Mouse (Mus musculus) bone marrow, adult 2 months (tissue): ENCODE results near the gene Wipi1. TPM values are rescaled to one million over a fixed set of nuclear protein-coding genes. Genes with fewer than 3 reads are reported as not detected.

Source experiments
- H3K27ac ChIP-seq: fragments of 200-500 bp; 2 replicates; pipeline ENCODE4 v1.5.1; 2012; ENCODE audit warnings: low read depth, mild to moderate bottlenecking, control low read depth, inconsistent platforms, low read length; ENCODE audit not compliant: control insufficient read depth, poor library complexity, insufficient read depth
- H3K4me1 ChIP-seq: fragments of 200-500 bp; 2 replicates; pipeline ENCODE4 v1.6.1; 2011; ENCODE audit warnings: low read length; ENCODE audit not compliant: control insufficient read depth, insufficient read depth
- H3K4me3 ChIP-seq: fragments of 200-500 bp; replicated peaks from 2 replicates; pipeline ENCODE3; 2011; ENCODE audit warnings: mild to moderate bottlenecking, low read depth, low read length, control low read depth; ENCODE audit not compliant: control insufficient read depth
- CTCF ChIP-seq: fragments of 200-500 bp; IDR thresholded peaks from 2 replicates; pipeline ENCODE4 v1.5.1; 2011; ENCODE audit warnings: low read length, control low read depth; ENCODE audit not compliant: control insufficient read depth, insufficient read depth
- POLR2A ChIP-seq: fragments of 200-500 bp; IDR thresholded peaks from 2 replicates; pipeline ENCODE4 v1.6.1; 2011; ENCODE audit warnings: low read depth, mild to moderate bottlenecking, control low read depth, low read length, borderline replicate concordance; ENCODE audit not compliant: control insufficient read depth
- WGBS: fragments of 180-500 bp; shearing (Covaris S2); methylation state at CpG from one replicate; pipeline ENCODE4 v1.1.7; 2018; 5-methylcytosine and 5-hydroxymethylcytosine counted together
- polyA plus RNA-seq: library from polyadenylated mRNA; stranded (reverse); fragments of >200 nt; gene quantifications from 2 replicates; pipeline ENCODE4 v1.2.4, GENCODE M21; 2011; ENCODE audit warnings: low replicate concordance; ENCODE audit not compliant: missing spikeins, insufficient read depth, insufficient read length

Gene Wipi1
- polyA plus RNA-seq, 1 experiment, result 13.3 TPM

DNA sequence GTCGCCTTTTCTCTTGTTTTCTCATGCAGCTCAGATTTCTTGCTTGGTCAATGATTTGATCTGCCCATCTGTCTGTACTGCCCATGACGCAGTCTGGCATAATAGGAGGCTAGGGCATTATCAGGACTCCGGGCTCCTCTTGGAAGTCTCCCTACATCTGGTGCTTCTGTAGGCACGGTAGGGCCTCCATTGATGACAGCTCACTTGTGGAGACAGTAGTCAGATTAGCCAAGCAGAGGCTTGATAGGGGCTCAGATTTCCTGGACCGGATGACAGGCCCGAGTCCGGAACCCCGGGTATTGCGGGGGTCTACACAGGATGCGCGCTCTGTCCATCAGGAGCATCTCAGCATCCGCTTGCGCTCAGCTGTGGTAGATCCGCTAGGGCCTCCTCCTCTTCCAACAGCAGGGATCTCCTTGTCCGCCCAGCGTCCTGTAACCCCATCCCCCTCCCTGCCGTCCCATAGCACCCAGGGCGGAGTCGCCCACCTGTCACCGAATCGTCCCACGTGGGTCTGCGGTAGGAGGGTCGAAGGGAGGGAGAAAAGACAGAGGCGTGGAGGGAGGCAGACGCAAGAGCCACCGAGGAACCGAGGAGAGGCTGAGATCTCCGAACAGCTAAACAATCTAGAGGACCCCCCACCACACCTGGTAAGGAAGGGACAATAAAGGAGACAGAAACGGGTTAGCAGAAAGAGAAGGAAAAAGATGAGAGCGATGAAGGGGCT, 38.4 kb upstream of the Wipi1 start:
- TF ChIP-seq POLR2A, result no peak
- no peak for TF ChIP-seq CTCF
- H3K4me1 ChIP-seq, result peaks cover 5% of the 10 kb centered on the region
- H3K4me3 ChIP-seq, result peak overlapping the region; percentile 97
- WGBS, result 1% methylated on average over 31 of the region's 31 CpGs
- H3K27ac ChIP-seq, result peak overlapping the region; percentile 12; the same call in 1 of the 2 replicates

- no peak for TF ChIP-seq CTCF
- no peak for TF ChIP-seq POLR2A
- peaks cover 5% of the 10 kb centered on the region for H3K4me1 ChIP-seq
- H3K27ac ChIP-seq, result no peak within 1 kb of the TSS
- 2% methylated on average over 8 of the region's 8 CpGs for WGBS
- H3K4me3 ChIP-seq, result peak within 1 kb of the TSS; percentile 97
Measured at GRCm38 (mm10) chr11:109649206-109649605, 37.4 kb upstream of the Wipi1 start, which contains the start of gene Prkar1a. TSS of gene Prkar1a (plus strand) at chr11:109649405.

GRCm38 (mm10) chr11:109648510-109648909, 36.7 kb upstream of the Wipi1 start:
- WGBS, result 3% methylated on average over 7 of the region's 7 CpGs
- no peak overlapping the region for H3K27ac ChIP-seq
- TF ChIP-seq CTCF, result no peak
- TF ChIP-seq POLR2A, result no peak

GRCm38 (mm10) chr11:109641498-109642222, 29.9 kb upstream of the Wipi1 start:
- no peak overlapping the region for H3K27ac ChIP-seq
- TF ChIP-seq CTCF (no peak), POLR2A (no peak)
- no peaks in the 10 kb centered on the region for H3K4me1 ChIP-seq
- WGBS, result 78% methylated on average over 5 of the region's 5 CpGs
- H3K4me3 ChIP-seq, result no peak overlapping the region

More at GRCm38 (mm10) chr11:109648510-109648909, 36.7 kb upstream of the Wipi1 start:
- H3K4me3 ChIP-seq, result no peak overlapping the region
- peaks cover 5% of the 10 kb centered on the region for H3K4me1 ChIP-seq

GRCm38 (mm10) chr11:109635871-109636395, 24.2 kb upstream of the Wipi1 start:
- no peaks in the 10 kb centered on the region; the same call in 1 of the 2 replicates for H3K4me1 ChIP-seq
- TF ChIP-seq POLR2A, result no peak
- TF ChIP-seq CTCF, result no peak
- no peak overlapping the region for H3K4me3 ChIP-seq
- 58% methylated on average over 6 of the region's 6 CpGs for WGBS
- no peak overlapping the region for H3K27ac ChIP-seq

DNA sequence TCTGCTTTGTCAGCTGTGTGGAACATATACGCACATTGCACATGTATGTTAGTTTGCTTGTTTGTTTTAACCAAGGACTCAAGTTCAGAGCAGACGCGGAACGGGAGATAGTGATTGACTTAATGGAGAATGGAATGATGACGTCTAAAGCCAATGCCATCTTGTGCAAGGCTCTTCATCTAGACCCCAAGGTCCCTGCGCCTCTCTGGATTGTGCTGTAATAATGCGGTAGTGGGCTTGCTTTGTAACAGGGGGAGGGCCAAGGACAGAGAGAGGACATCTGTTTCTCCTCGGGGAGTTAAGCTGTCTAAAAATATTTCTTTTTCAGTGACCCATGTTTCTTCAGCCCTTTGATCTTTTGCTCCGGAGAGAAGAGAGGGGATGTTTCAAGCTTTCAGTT, 23.2 kb upstream of the Wipi1 start:
- H3K4me1 ChIP-seq, result no peaks in the 10 kb centered on the region; the same call in 1 of the 2 replicates
- TF ChIP-seq POLR2A (no peak), CTCF (no peak)
- WGBS, result 84% methylated on average over 9 of the region's 9 CpGs
- no peak overlapping the region for H3K27ac ChIP-seq
- H3K4me3 ChIP-seq, result no peak overlapping the region

DNA sequence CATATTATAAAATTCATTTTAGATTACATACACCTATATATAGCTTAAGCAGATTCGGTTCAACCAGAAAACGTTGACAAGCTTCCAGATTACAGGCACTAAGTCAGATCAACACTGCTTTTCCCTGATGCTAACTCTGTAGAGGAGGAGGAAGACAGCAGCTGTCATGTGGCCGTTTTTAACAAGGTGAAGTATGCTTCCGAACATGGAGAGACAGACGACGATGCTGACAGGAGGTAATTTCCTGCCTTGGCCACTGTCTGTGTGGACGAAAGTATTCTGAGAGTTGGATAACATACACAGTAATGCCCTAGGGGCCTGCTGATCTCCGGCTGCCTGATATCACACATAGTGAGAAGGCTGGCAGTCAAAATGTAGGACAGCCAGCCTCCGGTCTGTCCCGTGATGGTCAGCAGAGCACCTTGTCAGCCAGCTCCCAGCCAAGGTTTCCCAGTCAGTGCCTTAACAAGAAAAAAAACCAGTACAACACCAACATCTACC, 17.3 kb upstream of the Wipi1 start:
- H3K27ac ChIP-seq, result no peak overlapping the region
- whole genome bisulfite sequencing, result 80% methylated on average over 10 of the region's 10 CpGs
- TF ChIP-seq CTCF (no peak), POLR2A (no peak)

DNA sequence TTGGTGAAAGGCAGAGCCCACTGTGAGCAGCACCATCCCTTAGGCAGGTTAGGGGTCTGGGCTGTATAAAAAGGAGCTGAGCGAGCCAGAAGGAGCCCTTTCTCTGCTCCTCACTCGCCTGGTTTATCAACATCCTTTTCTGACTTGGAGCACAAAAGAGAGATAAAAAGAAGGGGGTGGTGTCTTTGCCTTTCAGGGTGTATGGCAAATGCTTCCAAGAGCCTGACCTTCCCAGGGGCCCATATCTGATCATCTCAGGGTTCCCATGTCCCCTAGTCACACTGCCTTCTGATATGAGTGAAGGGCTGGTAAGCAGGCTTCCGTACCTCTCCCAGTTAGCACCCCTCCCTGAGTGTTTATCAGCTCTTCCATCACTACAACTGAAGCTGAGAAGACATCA, 16.3 kb upstream of the Wipi1 start:
- 64% methylated on average over 3 of the region's 3 CpGs for WGBS
- H3K4me1 ChIP-seq, result no peaks in the 10 kb centered on the region

More for the DNA sequence above, 17.3 kb upstream of the Wipi1 start:
- H3K4me3 ChIP-seq, result no peak overlapping the region
- no peaks in the 10 kb centered on the region for H3K4me1 ChIP-seq

More for the DNA sequence above, 16.3 kb upstream of the Wipi1 start:
- H3K4me3 ChIP-seq, result no peak overlapping the region
- no peak overlapping the region for H3K27ac ChIP-seq
- TF ChIP-seq POLR2A (no peak), CTCF (no peak)
